Mouse (Mus musculus): ENCODE measurements around the gene 4930524J08Rik.

The 4930524J08Rik gene
- long read RNA-seq, experiment 1, partial matches to known transcripts = 0 of 1 reads
- long read RNA-seq, experiment 1, other reads (novel, unspliced or antisense) = 0 of 1 reads
- long read RNA-seq, experiment 2 = 0 reads

DNA sequence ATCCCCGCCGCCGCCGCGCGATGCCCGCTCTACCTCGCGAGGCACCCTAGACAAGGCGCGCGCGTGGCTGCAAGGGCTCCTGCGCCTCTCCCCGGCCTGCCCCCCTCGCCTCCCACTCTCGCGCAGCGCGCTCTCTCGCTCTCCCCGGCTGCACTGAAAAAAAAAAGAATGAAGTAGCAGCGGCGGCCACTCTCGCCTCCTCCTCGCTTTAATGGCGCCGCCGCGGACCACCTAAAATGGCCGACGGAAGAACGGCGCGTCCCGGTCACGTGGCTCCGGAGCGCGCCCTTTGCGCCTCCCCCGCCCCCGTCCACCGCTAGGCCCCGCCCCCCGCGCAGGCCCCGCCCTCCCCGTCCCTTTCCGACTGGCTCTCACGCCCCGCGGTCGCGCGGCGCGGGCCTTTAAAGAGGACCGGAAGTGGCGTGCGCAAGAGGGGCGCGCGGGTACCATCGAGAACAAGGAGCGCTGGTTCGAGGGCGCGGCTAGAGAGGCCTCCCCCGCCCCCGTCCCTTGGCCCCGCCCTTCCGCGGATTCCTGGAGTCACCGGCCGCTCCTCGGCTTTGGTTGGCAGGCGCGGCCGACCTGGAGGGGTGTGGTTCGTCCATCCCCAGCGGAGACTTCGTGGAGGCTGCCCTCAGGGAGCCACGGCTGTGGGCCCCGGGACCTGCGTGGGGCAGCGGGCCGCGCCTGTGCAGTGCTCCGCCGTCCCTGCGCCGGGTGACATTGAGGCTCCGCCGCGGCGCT is at the start of gene 4930524J08Rik, which contains the start of gene Hnrnpd:
TSS of gene 4930524J08Rik (plus strand) at position 363 of the 744 bp plus-strand sequence.
TSS of gene Hnrnpd (minus strand) at position 240 of the 744 bp plus-strand sequence.
- intact Hi-C loops (cut with DNase I) = loop anchor here (1.0 kb wide), 1 partner anchor 60 kb away; the partner anchor contains the start of genes Enoph1 and Hnrnpdl

DNA sequence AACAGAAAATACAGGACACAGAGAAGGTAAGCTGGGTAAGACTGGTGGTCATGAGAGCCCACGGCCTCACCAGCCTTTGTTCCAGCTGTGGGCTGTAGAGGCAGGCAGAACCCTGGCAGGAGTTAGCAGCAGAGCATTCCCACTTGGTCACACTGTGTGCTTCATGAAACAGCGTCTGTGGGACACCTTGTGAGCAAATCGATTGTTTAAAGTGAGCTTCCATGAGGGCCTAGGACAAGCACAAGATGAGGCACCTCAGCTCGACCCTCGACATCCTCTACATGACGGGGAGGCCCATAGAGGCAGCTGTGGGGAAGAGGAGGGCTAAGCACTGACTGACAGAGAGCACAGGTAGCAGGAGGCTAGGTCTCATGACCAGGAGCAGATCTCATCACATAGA is 47.0 kb upstream of the 4930524J08Rik start:
- intact Hi-C loops (cut with DNase I) = no loop called here

DNA sequence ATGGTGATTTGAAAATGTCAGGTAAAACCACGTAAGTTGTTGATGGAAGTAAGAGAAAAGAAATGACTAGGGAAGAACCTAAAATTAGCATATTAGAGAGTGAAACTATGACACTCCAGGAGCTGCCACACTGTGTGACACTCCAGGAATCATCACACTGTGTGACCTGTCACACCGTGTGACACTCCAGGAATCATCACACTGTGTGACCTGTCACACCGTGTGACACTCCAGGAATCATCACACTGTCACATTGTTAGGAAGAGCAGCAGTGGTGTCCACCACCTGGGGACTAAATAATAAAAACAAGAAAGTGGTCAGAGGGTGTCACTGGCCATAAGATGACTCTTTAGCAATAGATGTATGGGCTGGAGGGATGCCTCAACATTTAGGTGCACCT is 39.4 kb upstream of the 4930524J08Rik start:
- intact Hi-C loops (cut with DNase I) = no loop called here

DNA sequence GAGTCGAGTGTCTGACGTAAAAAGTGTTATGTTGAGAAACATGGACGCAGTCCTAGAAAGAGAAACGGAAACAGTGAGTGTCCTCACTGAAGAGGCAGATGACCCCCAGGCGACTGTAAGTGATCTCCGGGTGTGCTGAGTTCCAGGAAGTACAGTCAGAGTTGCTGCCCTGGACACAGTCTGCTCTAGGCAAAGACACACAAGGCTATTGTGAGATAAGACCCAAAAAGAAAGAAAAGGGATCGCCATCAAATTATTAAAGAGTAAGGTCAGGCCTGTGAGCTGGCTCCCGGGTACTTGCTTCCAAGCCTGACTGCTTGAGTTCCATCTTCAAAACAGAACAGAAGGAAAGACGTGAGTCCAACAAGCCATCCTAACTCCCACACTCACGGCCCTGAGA is 37.6 kb upstream of the 4930524J08Rik start:
- intact Hi-C loops (cut with DNase I) = no loop called here

DNA sequence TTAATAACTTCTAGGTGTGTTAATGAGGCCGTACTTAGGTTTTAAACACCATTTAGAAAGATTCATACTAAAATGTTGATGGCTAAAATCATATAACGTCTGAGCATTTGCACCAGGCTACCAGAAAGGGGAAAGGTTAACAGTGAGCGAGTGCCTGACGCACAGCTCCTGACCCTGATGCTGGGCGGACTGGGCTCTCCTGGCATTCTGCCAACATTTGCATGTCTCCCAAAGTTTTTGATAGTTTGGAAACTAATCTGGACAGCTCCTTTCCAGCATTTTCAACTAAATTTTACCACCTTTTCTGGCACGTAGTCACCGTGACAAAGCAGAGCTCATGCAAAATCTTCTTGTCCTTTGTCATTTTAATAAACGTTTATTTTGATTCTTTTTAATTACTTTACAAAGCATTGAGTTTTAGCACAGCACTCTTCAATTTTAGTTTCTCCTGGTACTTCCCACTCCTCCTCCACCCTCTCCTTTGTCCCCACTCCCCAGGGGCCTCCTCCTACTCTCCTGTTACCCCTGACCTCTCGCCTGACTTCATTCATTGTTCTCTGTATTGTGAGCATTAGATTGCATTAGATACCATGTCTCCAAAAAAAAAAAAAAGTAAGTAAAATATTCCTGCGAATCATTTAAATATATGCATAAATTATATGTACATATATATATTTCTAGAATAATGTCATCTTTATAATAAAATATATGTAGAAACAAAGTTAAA is 36.9 kb upstream of the 4930524J08Rik start:
- intact Hi-C loops (cut with DNase I) = no loop called here

DNA sequence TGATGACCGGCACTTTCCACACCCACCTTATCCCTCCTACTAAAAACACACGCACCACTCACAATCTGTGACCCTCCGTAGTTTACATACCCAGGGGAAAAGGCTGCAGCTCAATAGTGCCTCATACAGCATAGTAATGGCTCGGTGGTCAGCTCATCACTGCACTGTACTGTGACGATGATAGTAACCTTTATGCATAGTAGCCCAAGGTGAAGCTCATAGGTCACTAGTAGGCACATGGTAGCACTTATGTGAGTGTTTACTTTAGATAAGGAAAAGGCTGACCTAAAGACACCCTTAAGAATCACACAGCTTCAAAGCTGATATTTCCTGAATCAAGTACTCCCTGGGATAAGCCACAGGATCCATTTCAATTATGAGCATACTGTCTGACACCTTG is 26.3 kb upstream of the 4930524J08Rik start:
- intact Hi-C loops (cut with DNase I) = no loop called here

DNA sequence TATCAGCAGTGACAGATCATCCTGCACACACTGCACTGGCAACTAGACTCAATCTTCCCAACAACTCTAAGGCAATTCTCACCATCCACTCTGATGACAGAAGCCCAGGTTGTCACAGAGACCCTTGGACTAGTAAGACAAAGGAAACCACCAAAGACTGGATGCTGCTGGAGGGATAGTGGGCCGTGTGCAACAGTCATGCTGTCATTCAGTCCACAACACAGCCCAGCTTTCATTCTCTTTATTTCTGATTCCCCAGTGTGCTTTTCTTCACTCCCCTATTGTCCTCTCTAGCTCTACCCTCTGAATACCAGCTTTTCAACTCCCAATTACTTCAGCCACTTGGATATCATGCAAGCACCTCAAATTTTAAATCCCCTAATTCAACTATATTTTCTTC is 25.0 kb upstream of the 4930524J08Rik start:
- intact Hi-C loops (cut with DNase I) = no loop called here

DNA sequence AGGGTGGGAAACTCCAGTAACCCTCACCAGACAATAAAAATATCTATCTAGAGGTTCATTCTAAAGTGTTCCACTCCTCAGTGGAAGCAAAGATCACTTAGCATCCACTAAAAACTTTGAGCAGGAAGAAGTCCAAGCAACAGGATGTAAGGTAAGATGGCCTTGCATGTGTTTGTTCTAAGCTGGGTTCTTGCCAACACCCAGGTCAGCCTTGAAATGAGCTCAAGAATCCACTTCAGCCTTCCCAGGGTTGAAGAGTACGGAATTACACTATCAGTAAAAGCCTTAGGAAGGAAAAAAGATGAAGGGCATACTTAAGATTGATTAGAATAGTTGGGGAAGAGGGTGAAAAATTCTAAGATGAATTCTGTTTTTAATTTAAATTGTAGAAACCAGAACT is 20.2 kb upstream of the 4930524J08Rik start:
- intact Hi-C loops (cut with DNase I) = no loop called here

DNA sequence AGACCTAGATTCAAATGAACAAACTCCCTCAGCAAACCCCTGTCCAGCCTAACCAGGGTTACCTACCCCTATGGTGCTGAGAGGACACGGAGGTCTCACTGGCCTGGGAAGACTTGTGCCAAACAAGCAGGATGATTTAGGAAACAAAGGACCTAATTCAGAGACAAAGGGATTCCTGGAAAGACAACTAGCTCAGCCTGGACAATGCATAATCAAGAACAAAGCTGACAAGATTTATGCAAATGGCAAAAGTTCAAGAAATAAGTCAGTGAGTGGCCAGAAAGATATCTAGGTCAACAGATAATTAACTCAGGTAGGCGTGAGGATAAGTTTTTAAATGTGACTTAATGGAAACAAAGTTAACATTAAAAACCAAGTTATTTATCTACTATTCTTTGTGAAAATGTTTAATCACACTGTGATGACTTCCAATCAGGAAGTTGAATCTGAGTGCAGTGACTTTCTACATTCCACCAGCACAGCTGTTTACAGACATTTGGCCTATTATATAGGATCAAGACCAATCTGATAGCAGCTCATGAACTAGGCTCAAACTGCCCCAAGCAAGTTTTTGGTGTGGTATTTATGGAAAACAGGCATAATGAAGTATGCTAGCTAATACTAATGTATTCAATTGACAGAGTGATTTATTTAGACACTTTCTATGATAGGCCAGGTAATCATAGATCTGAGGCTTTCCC is 19.5 kb upstream of the 4930524J08Rik start:
- intact Hi-C loops (cut with DNase I) = no loop called here

DNA sequence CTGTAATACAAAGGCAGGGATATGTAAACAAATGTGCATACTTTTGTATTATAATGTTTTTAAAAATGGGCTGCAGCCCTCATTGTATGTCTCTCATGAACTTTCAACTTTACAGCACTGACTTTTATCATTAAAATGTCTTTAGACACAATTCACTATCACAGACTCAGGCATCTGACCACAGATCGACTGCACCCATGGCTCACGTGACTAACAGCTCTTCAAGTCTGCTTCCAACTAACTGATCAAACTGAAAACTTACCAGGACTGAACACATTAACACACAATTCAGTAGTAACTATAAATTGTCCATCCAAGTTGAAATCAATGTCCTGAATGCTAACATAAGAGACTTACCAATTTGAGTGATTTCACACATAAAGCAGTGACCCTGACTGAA is 18.9 kb upstream of the 4930524J08Rik start:
- intact Hi-C loops (cut with DNase I) = no loop called here

DNA sequence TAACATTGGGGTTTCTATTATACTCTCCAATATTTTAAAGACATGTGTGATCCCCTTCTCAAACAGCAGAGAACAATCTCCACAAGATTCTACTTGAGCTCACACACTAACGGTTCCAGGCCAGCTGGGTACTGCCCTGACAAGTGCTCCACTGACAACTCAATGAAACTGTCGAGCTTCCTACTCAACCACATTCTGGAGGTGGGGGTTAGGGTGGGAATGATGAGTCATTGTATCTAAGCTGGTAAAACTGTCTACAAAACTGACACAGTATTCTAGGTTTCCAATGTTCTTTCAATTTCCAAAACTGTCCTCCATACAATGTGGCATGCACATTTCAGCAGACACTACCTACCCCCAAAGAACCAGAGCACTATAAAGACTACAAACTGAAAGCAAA is 4.9 kb upstream of the 4930524J08Rik start:
- intact Hi-C loops (cut with DNase I) = no loop called here

DNA sequence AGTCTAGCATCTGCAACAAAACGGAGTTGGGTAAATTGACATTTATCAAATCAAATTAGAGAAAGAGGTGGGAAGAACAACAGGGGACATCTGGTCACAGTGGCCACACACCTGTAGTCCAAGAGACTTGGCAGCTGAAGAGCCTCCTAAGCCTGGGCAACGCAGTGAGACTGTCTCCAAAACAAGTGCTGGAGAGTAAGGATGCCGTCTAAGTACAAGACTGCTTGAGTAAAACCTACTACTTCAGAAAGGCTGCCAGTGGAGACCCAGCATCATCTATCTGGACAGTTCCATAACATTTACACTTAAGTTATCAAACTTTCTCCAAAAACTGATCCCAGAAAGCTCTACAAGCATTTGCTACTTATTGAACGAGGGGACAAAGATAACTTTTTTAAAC is 3.8 kb upstream of the 4930524J08Rik start:
- intact Hi-C loops (cut with DNase I) = no loop called here

DNA sequence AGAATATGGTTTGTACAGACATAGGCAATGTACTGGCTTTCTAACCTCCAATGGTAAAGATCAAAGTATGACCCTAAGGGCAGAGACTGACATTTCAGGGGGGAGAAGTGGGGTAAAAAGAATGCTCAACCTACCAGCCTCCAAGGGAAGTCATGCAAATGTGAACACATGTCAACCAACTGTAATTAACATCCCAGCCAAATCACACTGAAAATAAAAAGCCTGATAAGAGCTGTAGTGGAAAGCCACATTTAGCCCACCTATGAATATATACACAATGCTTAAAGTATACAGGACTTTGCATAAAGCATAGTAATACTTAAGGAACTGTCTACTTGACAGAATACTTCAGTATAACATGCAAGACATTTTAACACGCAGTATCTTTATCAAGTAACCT is 3.1 kb upstream of the 4930524J08Rik start:
- intact Hi-C loops (cut with DNase I) = no loop called here

DNA sequence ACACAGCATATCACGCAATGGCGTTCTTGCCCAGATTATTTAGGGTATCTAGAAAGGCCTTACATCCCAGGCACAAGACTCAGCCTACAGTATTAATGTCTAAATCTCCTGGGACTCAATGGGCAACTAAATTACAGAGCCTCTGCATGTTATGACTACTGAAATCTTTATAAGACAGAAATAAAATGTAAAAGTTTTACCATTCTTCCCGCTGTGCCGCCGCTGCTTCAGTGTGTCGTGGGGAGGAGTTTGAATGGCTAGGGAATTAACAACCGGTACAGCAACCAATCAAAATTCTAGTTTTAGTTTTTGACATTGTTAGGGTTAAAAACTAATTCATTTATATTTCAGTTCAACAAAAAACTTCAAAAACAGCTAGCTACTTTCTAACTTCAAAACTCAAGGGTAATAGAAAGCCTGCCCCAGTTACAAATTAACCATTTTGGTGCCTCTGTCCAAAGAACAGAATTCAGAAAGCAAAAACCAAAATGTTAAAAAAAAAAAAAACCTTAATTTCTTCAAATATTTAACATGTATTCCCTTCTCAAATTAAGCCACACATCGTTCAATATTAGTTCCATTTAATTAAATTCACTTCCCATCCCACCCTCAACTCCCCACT is 2.4 kb upstream of the 4930524J08Rik start:
- intact Hi-C loops (cut with DNase I) = no loop called here

DNA sequence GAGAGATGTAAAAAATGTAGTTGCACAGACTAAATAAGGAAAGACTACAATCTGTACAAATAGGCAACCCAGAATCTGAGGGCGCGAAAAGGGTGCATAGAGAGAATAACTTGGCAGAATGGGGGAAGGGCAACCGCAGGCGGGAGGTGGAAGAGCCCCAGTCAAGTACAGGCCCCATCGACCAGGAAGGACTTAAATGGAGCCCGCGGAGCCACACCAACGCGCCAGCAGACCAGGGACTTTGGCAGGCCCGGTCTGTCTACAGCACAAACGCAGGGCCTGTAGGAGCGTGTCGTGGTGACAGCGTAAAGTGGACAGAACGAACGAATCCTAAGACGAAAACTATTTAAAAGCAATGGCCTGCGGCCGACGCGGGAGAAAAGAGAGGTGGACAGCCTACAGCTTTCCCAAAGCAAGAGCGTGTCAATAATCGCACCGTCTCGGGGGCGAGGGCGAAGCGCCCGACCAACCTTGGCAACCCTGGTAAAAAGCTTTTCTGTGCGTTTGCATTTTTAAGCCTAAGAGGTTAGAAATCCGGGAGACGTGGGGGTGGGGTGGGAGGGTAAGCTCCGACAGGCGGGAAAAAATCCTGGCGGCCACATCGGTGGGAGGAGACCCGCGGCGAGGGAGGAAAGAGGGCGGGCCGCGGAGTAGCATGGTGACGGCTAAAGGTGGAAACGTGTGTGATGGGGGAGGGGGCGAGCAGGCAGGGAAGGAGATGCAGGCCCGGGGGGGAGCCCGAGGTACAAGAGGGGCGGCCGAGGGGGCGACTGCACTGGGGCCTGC is 1.2 kb upstream of the 4930524J08Rik start:
- intact Hi-C loops (cut with DNase I) = no loop called here

DNA sequence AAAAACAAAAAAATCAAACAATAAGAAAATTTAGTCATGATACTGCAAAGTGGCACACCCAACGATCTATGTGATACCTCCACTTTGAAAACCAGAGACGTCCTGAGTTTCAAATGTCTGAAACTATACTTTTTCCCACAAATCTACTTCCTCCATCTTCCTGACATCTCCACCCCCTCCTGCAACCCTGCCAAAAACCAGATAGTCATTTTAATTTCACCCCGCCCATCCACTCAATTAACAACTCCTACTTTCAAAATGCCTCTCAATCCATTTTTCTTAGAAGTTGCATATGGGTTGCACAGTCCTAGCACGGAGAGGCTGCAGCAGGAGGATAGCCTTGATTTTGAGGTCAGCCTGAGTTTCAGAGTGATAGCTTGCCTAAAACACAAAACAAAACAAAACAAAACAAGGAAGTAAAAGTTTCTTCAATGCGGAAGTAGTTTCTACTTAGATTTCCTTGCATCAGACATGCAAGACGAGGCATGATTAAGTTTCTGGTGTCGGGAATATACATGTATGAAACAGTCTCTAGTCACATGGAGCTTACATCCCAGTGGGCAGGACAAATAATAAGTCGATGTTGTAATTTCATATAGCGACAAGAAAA is 4.7 kb downstream of the 4930524J08Rik start:
- intact Hi-C loops (cut with DNase I) = no loop called here

DNA sequence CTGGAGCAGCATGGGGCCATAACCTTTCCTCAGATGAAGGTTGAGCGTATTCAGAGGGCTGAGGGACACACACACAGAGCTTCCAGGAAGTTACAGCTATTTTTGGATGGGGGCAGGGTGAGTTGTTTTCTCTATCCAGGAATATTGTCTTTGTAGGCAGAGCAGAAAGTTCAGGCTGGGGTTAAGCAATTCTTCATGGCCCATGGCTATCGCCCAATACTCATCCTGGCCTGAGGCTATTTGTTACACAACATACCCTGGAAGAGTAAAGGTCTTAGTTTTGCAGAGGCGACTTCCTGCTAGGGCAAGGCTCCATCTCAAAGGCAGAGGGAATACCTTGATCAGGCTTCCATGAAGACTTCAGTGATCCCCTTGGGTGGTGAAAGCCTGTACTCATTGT is 15.3 kb downstream of the 4930524J08Rik start:
- intact Hi-C loops (cut with DNase I) = no loop called here

DNA sequence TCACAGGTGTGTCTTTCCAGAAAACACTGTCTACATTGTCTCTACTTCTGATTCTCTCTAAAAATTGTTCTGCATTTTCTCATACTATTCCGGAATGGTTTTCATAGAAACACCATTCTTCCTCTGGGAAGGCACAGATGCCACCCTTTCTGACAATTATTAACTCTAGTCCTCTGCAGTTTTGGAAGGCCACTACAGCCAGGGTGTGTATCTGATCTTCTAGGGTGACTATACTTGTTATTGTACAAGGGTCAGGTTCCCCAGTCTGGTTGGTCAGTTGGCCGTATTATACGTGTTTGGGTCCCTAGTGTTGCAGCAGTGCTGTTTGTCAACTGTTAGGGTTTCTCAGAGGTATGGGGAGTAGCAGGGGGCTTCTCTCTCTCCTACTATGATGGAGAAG is 15.8 kb downstream of the 4930524J08Rik start:
- intact Hi-C loops (cut with DNase I) = no loop called here

DNA sequence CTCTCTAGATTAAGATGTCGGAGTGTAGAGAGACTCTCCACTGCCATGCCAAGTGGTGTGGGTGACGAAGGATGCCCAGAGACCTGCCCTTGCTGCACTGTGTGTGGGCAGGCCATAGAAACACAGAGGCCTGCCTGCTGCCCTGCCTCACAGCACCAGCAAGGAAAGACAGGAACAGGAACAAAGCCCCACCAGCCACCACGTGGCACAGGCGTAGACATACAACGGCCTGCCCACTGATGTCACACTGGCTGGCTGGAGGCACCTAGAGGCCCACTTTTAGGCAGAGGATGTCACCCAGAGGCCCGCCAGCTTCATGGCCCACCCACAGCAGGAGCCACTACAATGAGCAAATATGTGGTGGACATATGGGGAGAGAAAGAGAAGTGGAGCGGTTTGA is 21.2 kb downstream of the 4930524J08Rik start:
- intact Hi-C loops (cut with DNase I) = no loop called here

DNA sequence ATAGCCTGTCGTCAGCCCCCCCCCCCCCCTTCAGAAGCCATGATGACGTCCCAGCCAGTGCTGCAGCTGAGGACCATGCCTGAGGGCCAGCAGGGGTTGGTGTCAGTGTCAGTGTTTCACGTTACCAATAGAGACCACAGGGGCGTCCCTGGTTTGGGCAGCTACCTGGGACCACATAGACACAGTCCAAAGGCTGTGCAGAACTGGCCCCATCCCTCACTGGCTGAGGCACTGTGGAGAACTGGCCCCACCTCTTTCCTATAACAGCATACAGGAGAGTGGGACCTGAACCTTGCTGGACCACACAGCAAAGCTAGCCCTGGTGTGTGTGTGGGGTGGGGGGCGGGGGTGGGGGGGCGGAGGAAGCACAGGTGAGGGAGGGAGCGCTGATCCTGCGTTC is 21.6 kb downstream of the 4930524J08Rik start:
- intact Hi-C loops (cut with DNase I) = no loop called here

All from adrenal gland (tissue).